Mouse (Mus musculus): Measurements from ENCODE around the gene Cyld. TPM values are rescaled to one million over a fixed set of nuclear protein-coding genes. Genes with fewer than 3 reads are reported as not detected.

The Cyld gene
- polyA plus RNA-seq, 1 experiment from 2014 or later = 13.0 TPM

DNA sequence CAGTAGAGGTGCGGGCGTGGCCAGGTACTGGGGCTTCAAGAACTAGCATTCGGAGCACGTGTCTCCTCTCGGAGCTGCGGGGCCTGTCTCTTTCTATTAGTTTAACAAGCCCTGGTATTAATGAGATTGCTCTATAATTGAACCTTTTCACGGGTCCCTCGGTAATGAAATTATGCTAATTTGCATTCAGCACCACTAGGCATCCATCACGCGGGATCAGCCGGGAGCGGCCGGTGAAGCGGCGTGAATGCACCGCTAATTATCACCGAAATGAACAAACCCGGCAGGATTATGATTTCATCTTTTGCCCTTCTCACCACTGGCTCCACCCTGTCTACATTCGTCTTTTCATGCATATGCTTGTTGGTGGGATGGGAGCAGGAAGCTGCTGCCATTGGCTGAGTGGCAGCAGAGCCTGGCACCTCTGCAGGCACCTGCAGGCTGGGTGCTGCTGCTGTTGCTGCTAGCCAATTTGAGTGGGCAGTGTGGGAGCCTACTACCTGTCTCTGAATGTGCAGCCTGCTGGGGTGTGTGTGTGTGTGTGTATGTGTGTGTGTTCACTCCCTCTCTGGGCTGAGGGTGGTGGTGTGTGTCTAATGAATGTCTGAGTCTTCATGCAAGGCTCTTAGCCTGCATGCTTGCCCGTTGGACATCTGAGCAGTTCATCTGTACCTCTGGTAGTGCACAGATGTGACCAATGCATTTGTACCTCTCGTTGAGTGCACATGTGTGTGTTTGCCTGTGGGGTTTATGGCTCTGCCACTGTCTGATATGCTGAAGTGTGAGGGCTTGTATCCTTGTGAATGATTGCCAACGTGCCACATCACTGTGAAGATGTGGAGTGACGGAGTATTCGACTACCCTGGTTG lies 97.2 kb downstream of the Cyld start:
- Histone ChIP-seq H3K9ac (no peak overlapping the region), H3K4me3 (no peak overlapping the region), H3K4me1 (no peaks in the 10 kb centered on the region), H3K27me3 (no peaks in the 10 kb centered on the region), H3K9me3 (no peaks in the 10 kb centered on the region), H3K4me2 (no peak overlapping the region), H3K36me3 (no peaks in the 10 kb centered on the region), H3K27ac (no peak overlapping the region)
- 86% methylated on average over 24 of the region's 24 CpGs for WGBS
- ATAC-seq (ENCODE audit: insufficient number of reproducible peaks, insufficient read depth, low FRiP score, low TSS enrichment, low read depth) = no peak

- H3K4me1 ChIP-seq = no peaks in the 10 kb centered on the region
- no peak overlapping the region for H3K4me2 ChIP-seq
- H3K9ac ChIP-seq = no peak overlapping the region
- ATAC-seq (ENCODE audit: insufficient number of reproducible peaks, insufficient read depth, low FRiP score, low TSS enrichment, low read depth) = no peak
- no peaks in the 10 kb centered on the region for H3K36me3 ChIP-seq
- H3K27ac ChIP-seq = no peak overlapping the region
- H3K27me3 ChIP-seq = no peaks in the 10 kb centered on the region
- H3K4me3 ChIP-seq = no peak overlapping the region
- WGBS = 81% methylated on average over 7 of the region's 7 CpGs
- H3K9me3 ChIP-seq = no peaks in the 10 kb centered on the region
These were observed 97.7 kb downstream of the Cyld start for GRCm38 (mm10) chr8:88794615-88794907.

- no peak overlapping the region for H3K27ac ChIP-seq
- H3K27me3 ChIP-seq = no peaks in the 10 kb centered on the region
- H3K9ac ChIP-seq = no peak overlapping the region
- no peaks in the 10 kb centered on the region for H3K9me3 ChIP-seq
- ATAC-seq (ENCODE audit: insufficient number of reproducible peaks, insufficient read depth, low FRiP score, low TSS enrichment, low read depth) = no peak
- H3K4me3 ChIP-seq = no peak overlapping the region
- no peaks in the 10 kb centered on the region for H3K36me3 ChIP-seq
- H3K4me1 ChIP-seq = no peaks in the 10 kb centered on the region
- no peak overlapping the region for H3K4me2 ChIP-seq
- 84% methylated on average over 5 of the region's 5 CpGs for WGBS
These were observed 99.1 kb downstream of the Cyld start for GRCm38 (mm10) chr8:88795896-88796295.

- Histone ChIP-seq H3K36me3 (no peaks in the 10 kb centered on the region), H3K27me3 (no peaks in the 10 kb centered on the region), H3K9ac (no peak overlapping the region), H3K4me3 (no peak overlapping the region), H3K27ac (no peak overlapping the region), H3K4me2 (no peak overlapping the region), H3K4me1 (no peaks in the 10 kb centered on the region), H3K9me3 (no peaks in the 10 kb centered on the region)
- ATAC-seq (ENCODE audit: insufficient number of reproducible peaks, insufficient read depth, low FRiP score, low TSS enrichment, low read depth) = no peak
- 91% methylated on average over 9 of the region's 9 CpGs for WGBS
These were observed 99.8 kb downstream of the Cyld start for GRCm38 (mm10) chr8:88796651-88797050.

Other genes starting within 250 kb of the Cyld start
- 101 and 122 TPM in 2 replicates for gene Nkd1, start 175.7 kb upstream of the Cyld start, polyA plus RNA-seq (2015; fragmentation: Nextera tagmentation; extraction: Ambion mirVana)
- gene Snx20, start 60.9 kb upstream of the Cyld start, polyA plus RNA-seq (2015; fragmentation: Nextera tagmentation; extraction: Ambion mirVana) = 1.5 and 1.8 TPM in 2 replicates
- gene Nod2, start 49.7 kb upstream of the Cyld start, polyA plus RNA-seq (2015; fragmentation: Nextera tagmentation; extraction: Ambion mirVana) = 0.30 and 0.31 TPM in 2 replicates